Mouse (Mus musculus) hindbrain, embryonic 11.5 days (tissue): ENCODE measurements around the gene Pus1. TPM values are rescaled to one million over a fixed set of nuclear protein-coding genes. Genes with fewer than 3 reads are reported as not detected.

ENCODE experiments used
- ATAC-seq: fragments of 200-750 bp; cut with Nextera tagmentation; 2 replicates; pipeline ENCODE4 v1.8.0; 2017; ENCODE audit warnings: mild to moderate bottlenecking, moderate TSS enrichment, moderate library complexity; ENCODE audit not compliant: low FRiP score
- DNase-seq: peaks from one replicate; pipeline ENCODE4 v3.0.0-alpha.2; 2015; ENCODE audit warnings: low spot score
- H3K27ac ChIP-seq: fragments of 300-500 bp; sonication (generic); 2 replicates; pipeline ENCODE4 v1.5.1; 2014; ENCODE audit warnings: mild to moderate bottlenecking, low read depth, low read length
- H3K27me3 ChIP-seq: fragments of 300-500 bp; sonication (generic); 2 replicates; pipeline ENCODE4 v1.6.1; 2014; ENCODE audit warnings: mild to moderate bottlenecking, low read length, moderate library complexity, mixed read lengths; ENCODE audit not compliant: control insufficient read depth, insufficient read depth
- H3K36me3 ChIP-seq: fragments of 300-500 bp; sonication (generic); 2 replicates; pipeline ENCODE4 v1.6.1; 2014; ENCODE audit warnings: mild to moderate bottlenecking, low read length, moderate library complexity, mixed read lengths; ENCODE audit not compliant: control insufficient read depth, insufficient read depth
- H3K4me1 ChIP-seq: fragments of 300-500 bp; sonication (generic); replicated peaks from 2 replicates; pipeline ENCODE4 v1.6.1; 2014; ENCODE audit warnings: low read length, mixed read lengths; ENCODE audit not compliant: control insufficient read depth, insufficient read depth
- H3K4me2 ChIP-seq: fragments of 300-500 bp; sonication (generic); replicated peaks from 2 replicates; pipeline ENCODE4 v1.6.1; 2014; ENCODE audit warnings: mild to moderate bottlenecking, low read depth, low read length
- H3K4me3 ChIP-seq: fragments of 300-500 bp; sonication (generic); 2 replicates; pipeline ENCODE4 v1.5.1; 2014; ENCODE audit warnings: low read depth, low read length
- H3K9ac ChIP-seq: fragments of 300-500 bp; sonication (generic); 2 replicates; pipeline ENCODE4 v1.6.1; 2014; ENCODE audit warnings: low read depth, low read length
- H3K9me3 ChIP-seq: fragments of 300-500 bp; sonication (generic); 2 replicates; pipeline ENCODE4 v1.6.1; 2016; ENCODE audit warnings: low read length; ENCODE audit not compliant: control insufficient read depth
- WGBS: fragments of 180-500 bp; shearing (Covaris S2); extraction: QIAGEN DNeasy Blood & Tissue Kit; methylation state at CpG from one replicate; pipeline ENCODE4 v1.1.7; 2014; 5-methylcytosine and 5-hydroxymethylcytosine counted together
- polyA plus RNA-seq: library from polyadenylated mRNA; unstranded; fragments of >200 nt; fragmentation: Nextera tagmentation; extraction: Ambion mirVana; gene quantifications from 2 replicates; pipeline ENCODE4 v1.2.1, GENCODE M21; 2014

Pus1 gene
- polyA plus RNA-seq, 1 experiment from 2014 or later, result 15.5 TPM

DNA sequence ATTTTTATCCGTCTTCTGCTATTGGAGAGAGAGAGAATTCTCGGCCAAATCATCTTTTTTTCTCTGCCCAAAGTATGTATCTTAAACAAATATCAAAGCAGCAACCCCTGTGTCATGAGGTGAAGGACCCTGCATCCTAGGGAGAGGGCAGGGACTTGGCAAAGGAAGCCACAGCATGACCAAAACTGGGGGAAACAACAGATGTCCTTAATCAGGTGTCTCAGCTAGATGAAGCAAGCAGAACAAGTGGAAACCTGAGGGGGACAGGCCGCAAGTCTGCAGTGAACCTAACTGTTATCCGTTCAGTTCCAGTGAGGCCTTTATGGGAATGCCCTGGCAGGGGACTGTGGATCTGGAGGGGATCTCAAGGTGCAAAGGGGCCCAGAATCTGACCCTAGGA is 27.0 kb upstream of the Pus1 start:
- DNase-seq (no peak), ATAC-seq (no peak)
- H3K4me3 ChIP-seq, result no peak overlapping the region
- WGBS, result 87% methylated on average over 4 of the region's 4 CpGs
- no peak overlapping the region for H3K9ac ChIP-seq
- no peaks in the 10 kb centered on the region for H3K36me3 ChIP-seq
- no peaks in the 10 kb centered on the region for H3K27me3 ChIP-seq
- H3K4me1 ChIP-seq, result peaks cover 6% of the 10 kb centered on the region; the same call in 1 of the 2 replicates
- H3K4me2 ChIP-seq, result peak overlapping the region; percentile 97
- no peaks in the 10 kb centered on the region for H3K9me3 ChIP-seq
- H3K27ac ChIP-seq, result no peak overlapping the region

DNA sequence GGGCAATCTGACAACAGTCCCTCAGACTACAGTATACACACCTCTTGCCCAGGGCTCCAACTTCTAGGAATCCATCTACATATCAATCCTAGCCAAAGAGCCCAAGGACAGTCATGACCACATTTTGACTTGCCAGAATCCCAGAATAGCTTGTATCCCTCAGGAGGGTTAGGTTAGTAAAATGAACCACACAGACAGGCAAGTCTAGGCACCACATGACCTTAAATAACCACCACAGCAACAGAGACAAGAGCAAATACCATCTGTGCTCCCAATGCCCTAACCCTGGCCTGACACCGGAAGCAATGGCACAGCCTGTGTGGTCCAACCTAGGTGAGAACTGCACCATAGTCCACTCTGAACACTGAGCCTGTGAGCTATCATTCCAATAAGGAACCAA is 26.2 kb upstream of the Pus1 start:
- no peaks in the 10 kb centered on the region for H3K27me3 ChIP-seq
- WGBS, result 77% methylated on average over 1 of the region's 1 CpGs
- no peak overlapping the region for H3K27ac ChIP-seq
- H3K4me3 ChIP-seq, result no peak overlapping the region; the same call in 1 of the 2 replicates
- DNase-seq (no peak), ATAC-seq (no peak)
- H3K36me3 ChIP-seq, result no peaks in the 10 kb centered on the region
- peaks cover 6% of the 10 kb centered on the region; the same call in 1 of the 2 replicates for H3K4me1 ChIP-seq
- H3K9me3 ChIP-seq, result no peaks in the 10 kb centered on the region
- no peak overlapping the region for H3K4me2 ChIP-seq
- H3K9ac ChIP-seq, result no peak overlapping the region

DNA sequence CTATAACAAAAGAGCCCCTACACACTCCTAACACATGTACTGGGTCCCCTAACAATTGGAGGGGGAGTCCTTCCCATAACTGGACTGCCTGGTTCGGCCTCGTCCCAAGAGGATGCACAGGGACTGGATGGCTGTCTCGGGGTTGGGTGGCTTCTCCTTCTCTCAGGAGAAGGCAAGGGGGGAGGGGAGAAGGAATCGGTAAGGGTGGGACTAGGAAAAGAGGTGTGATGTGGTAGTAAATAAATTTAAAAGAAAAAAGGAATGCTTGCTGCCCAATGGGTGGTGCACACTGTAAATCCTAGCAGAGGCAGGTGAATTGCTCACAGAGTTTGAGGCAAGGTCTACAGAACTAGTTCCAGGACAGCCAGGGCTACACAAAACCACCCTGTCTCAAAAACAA is 25.7 kb upstream of the Pus1 start:
- H3K4me3 ChIP-seq, result no peak overlapping the region
- DNase-seq (no peak), ATAC-seq (no peak)
- H3K9ac ChIP-seq, result no peak overlapping the region
- no peaks in the 10 kb centered on the region for H3K9me3 ChIP-seq
- no peak overlapping the region for H3K4me2 ChIP-seq
- no peaks in the 10 kb centered on the region for H3K27me3 ChIP-seq
- no peaks in the 10 kb centered on the region for H3K36me3 ChIP-seq
- H3K27ac ChIP-seq, result no peak overlapping the region
- 90% methylated on average over 4 of the region's 4 CpGs for WGBS
- H3K4me1 ChIP-seq, result peaks cover 6% of the 10 kb centered on the region; the same call in 1 of the 2 replicates

DNA sequence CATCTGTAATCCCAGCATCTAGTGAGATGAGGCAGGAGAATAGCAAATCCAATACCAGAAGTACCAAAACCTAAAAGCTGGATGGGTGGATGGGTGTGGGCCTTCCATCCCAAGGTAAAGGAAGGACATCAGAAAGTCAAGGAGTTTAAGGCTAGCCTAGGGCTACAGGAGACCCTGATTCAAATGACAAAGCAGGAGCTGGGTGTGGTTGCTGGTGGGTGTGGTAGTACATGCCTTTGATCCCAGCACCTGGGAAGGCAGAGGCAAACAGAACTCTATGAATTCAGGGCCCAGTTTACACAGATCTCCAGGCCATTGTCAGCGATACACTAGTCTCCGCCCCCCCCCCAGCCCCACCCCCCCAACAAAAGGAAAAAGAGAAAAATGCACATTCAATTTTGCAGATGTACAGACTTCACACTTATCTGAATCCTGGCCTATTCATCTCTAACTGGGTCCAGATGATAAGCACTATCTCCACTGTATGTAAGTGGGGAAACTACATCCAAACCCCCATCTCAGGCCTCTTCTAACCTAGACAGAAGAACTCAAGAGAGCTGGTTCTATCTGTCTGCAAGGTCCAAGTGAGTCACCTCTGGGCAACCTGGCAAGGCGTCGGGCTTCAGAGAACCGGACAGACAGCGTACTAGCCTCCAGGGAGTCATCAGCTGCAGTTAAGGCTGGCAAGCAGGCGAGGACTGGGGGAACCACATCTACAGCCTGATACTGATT is 23.7 kb upstream of the Pus1 start:
- Histone ChIP-seq H3K4me2 (no peak overlapping the region), H3K9ac (no peak overlapping the region), H3K27ac (no peak overlapping the region), H3K9me3 (no peaks in the 10 kb centered on the region), H3K36me3 (no peaks in the 10 kb centered on the region; the same call in 1 of the 2 replicates), H3K4me1 (peaks cover 6% of the 10 kb centered on the region; the same call in 1 of the 2 replicates), H3K4me3 (no peak overlapping the region), H3K27me3 (no peaks in the 10 kb centered on the region)
- no peak for ATAC-seq
- WGBS, result 92% methylated on average over 7 of the region's 7 CpGs
- no peak for DNase-seq

DNA sequence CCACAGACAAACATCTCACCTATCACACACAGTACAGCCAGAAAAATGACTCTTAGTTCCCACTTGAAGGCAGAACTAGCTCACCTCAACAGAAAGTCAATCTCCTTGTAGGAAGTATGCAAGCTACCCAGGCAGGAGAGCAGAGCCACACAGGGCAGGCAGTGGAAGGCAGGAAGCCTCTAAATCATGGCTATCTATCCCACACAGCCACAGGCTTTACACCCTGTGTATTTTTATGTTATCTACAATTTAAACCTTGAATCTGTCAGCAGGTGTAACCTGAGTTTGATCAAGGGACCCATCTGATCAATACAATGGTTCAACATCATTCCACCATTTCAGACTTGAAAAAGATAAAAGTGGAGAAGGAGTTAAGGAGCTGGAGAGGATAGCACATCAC is 22.4 kb upstream of the Pus1 start:
- Histone ChIP-seq H3K4me2 (no peak overlapping the region), H3K27ac (no peak overlapping the region), H3K27me3 (no peaks in the 10 kb centered on the region), H3K4me1 (no peaks in the 10 kb centered on the region; the same call in 1 of the 2 replicates), H3K9ac (no peak overlapping the region), H3K9me3 (no peaks in the 10 kb centered on the region), H3K36me3 (peaks cover 2% of the 10 kb centered on the region; the same call in 1 of the 2 replicates), H3K4me3 (no peak overlapping the region)
- DNase-seq (no peak), ATAC-seq (no peak)

DNA sequence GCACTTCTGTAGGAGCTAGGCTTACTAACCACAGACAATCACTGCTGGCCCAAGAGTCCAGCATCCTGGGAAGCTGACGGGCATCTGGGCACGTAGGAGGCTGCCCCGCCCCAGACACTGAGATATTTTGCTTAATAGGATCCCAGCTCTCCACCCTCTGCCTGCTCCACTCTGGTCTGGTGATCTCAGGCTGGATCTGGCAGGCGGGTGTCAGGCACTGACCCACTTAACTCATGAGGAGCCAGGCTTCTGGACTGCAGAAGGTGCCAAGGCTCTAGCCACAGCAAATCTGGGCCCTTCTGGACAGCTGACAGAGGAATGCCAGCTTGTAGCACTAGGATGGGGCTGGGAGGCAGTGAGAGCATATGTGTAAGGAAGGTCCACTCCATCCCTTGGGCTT is 21.7 kb upstream of the Pus1 start:
- DNase-seq (no peak), ATAC-seq (no peak)
- Histone ChIP-seq H3K4me3 (no peak overlapping the region), H3K36me3 (peaks cover 2% of the 10 kb centered on the region; the same call in 1 of the 2 replicates), H3K4me2 (no peak overlapping the region), H3K27ac (no peak overlapping the region), H3K9me3 (no peaks in the 10 kb centered on the region), H3K27me3 (no peaks in the 10 kb centered on the region), H3K4me1 (no peaks in the 10 kb centered on the region), H3K9ac (no peak overlapping the region)
- WGBS, result 90% methylated on average over 4 of the region's 4 CpGs

DNA sequence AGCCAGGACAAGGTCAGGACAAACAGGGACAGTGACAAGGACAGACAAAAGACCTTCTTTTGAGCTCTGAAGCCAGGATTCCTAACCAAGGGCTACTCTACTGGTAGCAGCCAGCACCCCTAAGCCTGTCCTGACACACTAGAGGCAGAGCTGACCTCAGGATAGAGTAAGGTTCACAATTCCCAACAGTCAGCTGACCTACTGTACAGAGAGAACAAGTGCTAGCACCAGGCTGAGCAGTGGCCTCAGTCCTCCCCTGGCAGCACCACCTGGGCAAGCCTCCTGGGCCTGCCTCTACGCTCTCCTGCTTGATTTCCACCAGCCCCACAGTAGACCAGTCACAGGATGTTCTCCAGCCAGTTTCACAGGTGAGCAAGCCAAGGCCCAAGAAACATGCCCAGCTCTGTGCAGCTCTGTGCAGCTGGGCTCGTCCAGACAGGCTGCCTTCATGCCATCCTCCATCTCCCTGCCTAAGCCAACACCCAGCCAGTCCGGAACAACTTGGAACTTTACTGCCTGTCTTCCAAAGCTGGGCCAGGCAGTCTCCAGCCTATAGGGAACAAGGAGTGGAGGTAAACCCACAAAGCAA is 20.7 kb upstream of the Pus1 start:
- Histone ChIP-seq H3K9me3 (no peaks in the 10 kb centered on the region), H3K36me3 (peaks cover 3% of the 10 kb centered on the region), H3K4me1 (no peaks in the 10 kb centered on the region), H3K9ac (no peak overlapping the region), H3K27ac (no peak overlapping the region), H3K4me3 (no peak overlapping the region), H3K27me3 (no peaks in the 10 kb centered on the region), H3K4me2 (no peak overlapping the region)
- DNase-seq (no peak), ATAC-seq (no peak)
- 76% methylated on average over 3 of the region's 3 CpGs for WGBS

DNA sequence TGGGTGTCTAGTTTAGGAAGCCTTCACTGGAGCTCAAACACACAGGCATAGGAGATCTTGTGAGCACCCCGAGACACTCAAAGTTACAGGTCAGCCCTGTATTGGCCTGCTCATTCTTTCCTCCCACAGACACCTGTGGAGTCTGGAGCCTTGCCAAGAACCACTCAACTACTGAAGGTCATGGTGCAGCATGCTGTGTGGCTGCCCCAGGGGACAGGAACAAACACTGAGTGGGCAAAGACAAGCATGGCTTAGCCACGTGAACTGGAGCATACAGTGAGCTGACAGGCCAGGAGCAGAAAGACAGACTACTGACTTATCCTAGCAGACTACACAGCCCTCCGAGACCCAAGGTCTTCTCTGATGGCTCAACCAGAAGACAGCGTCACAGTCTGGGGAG is 17.2 kb upstream of the Pus1 start:
- DNase-seq (no peak), ATAC-seq (no peak)
- H3K4me1 ChIP-seq, result no peaks in the 10 kb centered on the region
- H3K9me3 ChIP-seq, result no peaks in the 10 kb centered on the region
- H3K4me2 ChIP-seq, result no peak overlapping the region
- no peak overlapping the region for H3K4me3 ChIP-seq
- no peak overlapping the region for H3K27ac ChIP-seq
- H3K27me3 ChIP-seq, result no peaks in the 10 kb centered on the region
- H3K36me3 ChIP-seq, result peaks cover 19% of the 10 kb centered on the region
- WGBS, result 81% methylated on average over 4 of the region's 4 CpGs
- no peak overlapping the region for H3K9ac ChIP-seq

DNA sequence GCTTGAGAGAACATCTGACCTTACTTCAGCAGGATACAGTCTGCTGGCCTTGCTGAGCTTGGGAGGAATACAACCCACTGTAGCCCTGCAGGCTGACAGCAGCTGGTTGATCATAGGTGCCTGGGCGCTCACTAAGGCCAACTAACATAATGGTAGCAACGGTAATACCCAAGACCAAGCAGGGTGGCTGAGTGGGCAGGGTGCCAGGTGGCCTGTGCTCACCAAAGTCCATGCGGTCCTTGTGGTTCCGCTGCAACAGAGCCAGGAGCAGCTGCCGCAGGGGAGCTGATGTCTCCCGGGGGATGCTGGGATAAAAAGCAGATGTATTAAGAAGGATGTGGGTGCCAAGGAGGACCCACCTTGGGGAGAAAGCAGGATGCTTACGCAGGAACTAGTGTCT is 13.9 kb upstream of the Pus1 start:
- Histone ChIP-seq H3K27me3 (no peaks in the 10 kb centered on the region), H3K4me2 (no peak overlapping the region), H3K4me1 (no peaks in the 10 kb centered on the region), H3K4me3 (no peak overlapping the region), H3K27ac (no peak overlapping the region), H3K9me3 (no peaks in the 10 kb centered on the region), H3K36me3 (peaks cover 40% of the 10 kb centered on the region), H3K9ac (no peak overlapping the region)
- DNase-seq, result no peak
- WGBS, result 94% methylated on average over 7 of the region's 7 CpGs
- no peak for ATAC-seq
